Mouse (Mus musculus) MEL (cell line): ENCODE measurements around the gene Rnf44. TPM values are rescaled to one million over a fixed set of nuclear protein-coding genes. Genes with fewer than 3 reads are reported as not detected.
A peak's percentile ranks its signal among the peaks of the same experiment; 100 is the strongest.

Experiments used
- DNase-seq: peaks from one replicate; pipeline ENCODE4 v3.0.0; 2011; ENCODE audit warnings: low read depth, low spot score
- H3K27ac ChIP-seq: 2 replicates; pipeline ENCODE4 v1.5.1; 2012; ENCODE audit warnings: low read depth, mild to moderate bottlenecking, control low read depth, low read length, moderate library complexity; ENCODE audit not compliant: control insufficient read depth
- H3K27me3 ChIP-seq, 2 experiments: fragments of 150-350 bp in 1 of 2; sonication (generic) in 1 of 2; 2 replicates each; pipeline ENCODE4 v1.6.1; 2012; ENCODE audit warnings: low read length in 2 of 2, mild to moderate bottlenecking in 2 of 2, improper control_type of control experiment in 1 of 2, moderate library complexity in 1 of 2; ENCODE audit not compliant: insufficient read depth in 2 of 2, control insufficient read depth in 1 of 2
- H3K36me3 ChIP-seq, 2 experiments: 2 replicates each; pipeline ENCODE4 v1.6.1; 2012 to 2014; ENCODE audit warnings: low read length in 2 of 2, improper control_type of control experiment in 1 of 2, inconsistent platforms in 1 of 2, mild to moderate bottlenecking in 1 of 2; ENCODE audit not compliant: insufficient read depth in 2 of 2, control insufficient read depth in 1 of 2
- H3K4me1 ChIP-seq, 2 experiments: fragments of 150-350 bp in 1 of 2; sonication (generic) in 1 of 2; 2 replicates each; pipeline ENCODE4 v1.6.1; 2012; ENCODE audit warnings: low read length in 2 of 2, improper control_type of control experiment in 1 of 2, mild to moderate bottlenecking in 1 of 2; ENCODE audit not compliant: insufficient read depth in 2 of 2, control insufficient read depth in 1 of 2
- H3K4me3 ChIP-seq, 2 experiments: fragments of 150-350 bp in 1 of 2; sonication (generic) in 1 of 2; 2 replicates each; pipeline ENCODE4 v1.5.1; 2012; ENCODE audit warnings: low read depth in 2 of 2, low read length in 2 of 2, mild to moderate bottlenecking in 2 of 2, moderate library complexity in 2 of 2, control low read depth in 1 of 2, improper control_type of control experiment in 1 of 2; ENCODE audit not compliant: control insufficient read depth in 1 of 2, insufficient read depth in 1 of 2
- H3K79me2 ChIP-seq: 2 replicates; pipeline ENCODE4 v1.6.1; 2012; ENCODE audit warnings: mild to moderate bottlenecking, low read length, moderate library complexity; ENCODE audit not compliant: control insufficient read depth, poor library complexity, insufficient read depth
- H3K9ac ChIP-seq: 2 replicates; pipeline ENCODE4 v1.6.1; 2012; ENCODE audit warnings: low read depth, mild to moderate bottlenecking, control low read depth, low read length, moderate library complexity; ENCODE audit not compliant: control insufficient read depth, poor library complexity, severe bottlenecking
- H3K9me3 ChIP-seq: fragments of 150-350 bp; sonication (generic); replicated peaks from 2 replicates; pipeline ENCODE4 v1.6.1; 2012; ENCODE audit warnings: mild to moderate bottlenecking, low read length, improper control_type of control experiment, moderate library complexity; ENCODE audit not compliant: insufficient read depth
- BHLHE40 ChIP-seq: IDR thresholded peaks from 2 replicates; pipeline ENCODE4 v1.6.1; 2012; ENCODE audit warnings: low read depth, mild to moderate bottlenecking, inconsistent platforms, low read length, improper control_type of control experiment, borderline replicate concordance
- CHD1 ChIP-seq: IDR thresholded peaks from 2 replicates; pipeline ENCODE4 v1.6.1; 2012; ENCODE audit warnings: low read depth, mild to moderate bottlenecking, inconsistent platforms, low read length, improper control_type of control experiment
- CHD2 ChIP-seq: IDR thresholded peaks from 2 replicates; pipeline ENCODE4 v1.6.1; 2011; ENCODE audit warnings: low read length, improper control_type of control experiment
- CTCF ChIP-seq, 3 experiments: IDR thresholded peaks in 2 of 3; conservative IDR thresholded peaks in 1 of 3; 2 replicates each; pipeline ENCODE4 v1.5.1; 2011 to 2012; ENCODE audit warnings: low read length in 3 of 3, low read depth in 2 of 3, mild to moderate bottlenecking in 2 of 3, improper control_type of control experiment in 1 of 3, inconsistent platforms in 1 of 3, mixed read lengths in 1 of 3, moderate library complexity in 1 of 3; ENCODE audit not compliant: control insufficient read depth in 1 of 3, insufficient read depth in 1 of 3, poor library complexity in 1 of 3, severe bottlenecking in 1 of 3
- EP300 ChIP-seq, 2 experiments: IDR thresholded peaks; 2 replicates each; pipeline ENCODE4 v1.6.1; 2011; ENCODE audit warnings: improper control_type of control experiment in 2 of 2, low read length in 2 of 2, low read depth in 1 of 2, mild to moderate bottlenecking in 1 of 2
- ETS1 ChIP-seq: IDR thresholded peaks from 2 replicates; pipeline ENCODE4 v1.6.1; 2012; ENCODE audit warnings: low read depth, mild to moderate bottlenecking, inconsistent platforms, low read length, improper control_type of control experiment, moderate library complexity
- GATA1 ChIP-seq: IDR thresholded peaks from 2 replicates; pipeline ENCODE4 v1.6.1; 2011; ENCODE audit warnings: low read depth, low read length, improper control_type of control experiment
- HCFC1 ChIP-seq: IDR thresholded peaks from 2 replicates; pipeline ENCODE4 v1.6.1; 2012; ENCODE audit warnings: low read depth, mild to moderate bottlenecking, inconsistent platforms, low read length, improper control_type of control experiment, moderate library complexity
- KAT2A ChIP-seq: conservative IDR thresholded peaks from 2 replicates; pipeline ENCODE4 v1.6.1; 2012; ENCODE audit warnings: low read depth, low read length, improper control_type of control experiment, inconsistent platforms
- MAFK ChIP-seq: IDR thresholded peaks from 2 replicates; pipeline ENCODE4 v1.6.1; 2011; ENCODE audit warnings: low read depth, mild to moderate bottlenecking, low read length, improper control_type of control experiment, borderline replicate concordance
- MAX ChIP-seq: IDR thresholded peaks from 2 replicates; pipeline ENCODE4 v1.6.1; 2011; ENCODE audit warnings: low read length, improper control_type of control experiment
- MAZ ChIP-seq: IDR thresholded peaks from 2 replicates; pipeline ENCODE4 v1.6.1; 2012; ENCODE audit warnings: low read depth, mild to moderate bottlenecking, inconsistent platforms, low read length, improper control_type of control experiment
- MEF2A ChIP-seq: IDR thresholded peaks from 2 replicates; pipeline ENCODE4 v1.6.1; 2014; ENCODE audit warnings: low read depth, mild to moderate bottlenecking, inconsistent platforms, low read length, improper control_type of control experiment; ENCODE audit not compliant: poor library complexity, insufficient replicate concordance, severe bottlenecking; ENCODE audit errors: extremely low read depth
- MXI1 ChIP-seq: IDR thresholded peaks from 2 replicates; pipeline ENCODE4 v1.6.1; 2011; ENCODE audit warnings: mild to moderate bottlenecking, low read depth, low read length, improper control_type of control experiment
- MYB ChIP-seq: IDR thresholded peaks from 2 replicates; pipeline ENCODE4 v1.6.1; 2011; ENCODE audit warnings: mild to moderate bottlenecking, low read depth, low read length, improper control_type of control experiment
- MYC ChIP-seq: IDR thresholded peaks from 2 replicates; pipeline ENCODE4 v1.6.1; 2011; ENCODE audit warnings: low read depth, mild to moderate bottlenecking, low read length, improper control_type of control experiment, moderate library complexity
- NELFE ChIP-seq: IDR thresholded peaks from 2 replicates; pipeline ENCODE4 v1.6.1; 2011; ENCODE audit warnings: low read depth, low read length, improper control_type of control experiment
- POLR2AphosphoS2 ChIP-seq: IDR thresholded peaks from 2 replicates; pipeline ENCODE4 v1.6.1; 2011; ENCODE audit warnings: low read length, improper control_type of control experiment
- POLR2AphosphoS5 ChIP-seq: IDR thresholded peaks from 2 replicates; pipeline ENCODE4 v1.6.1; 2012; ENCODE audit warnings: low read depth, borderline replicate concordance, mild to moderate bottlenecking, inconsistent platforms, low read length, moderate library complexity, mixed read lengths
- RCOR1 ChIP-seq: IDR thresholded peaks from 2 replicates; pipeline ENCODE4 v1.6.1; 2012; ENCODE audit warnings: low read depth, mild to moderate bottlenecking, inconsistent platforms, low read length, improper control_type of control experiment
- SIN3A ChIP-seq: IDR thresholded peaks from 2 replicates; pipeline ENCODE4 v1.6.1; 2012; ENCODE audit warnings: low read length, improper control_type of control experiment, inconsistent platforms
- TAL1 ChIP-seq: IDR thresholded peaks from 2 replicates; pipeline ENCODE4 v1.6.1; 2012; ENCODE audit warnings: mild to moderate bottlenecking, inconsistent platforms, low read length, moderate library complexity, mixed read lengths
- TCF12 ChIP-seq: IDR thresholded peaks from 2 replicates; pipeline ENCODE4 v1.6.1; 2014; ENCODE audit warnings: low read depth, mild to moderate bottlenecking, inconsistent platforms, low read length, improper control_type of control experiment, moderate library complexity
- UBTF ChIP-seq: IDR thresholded peaks from 2 replicates; pipeline ENCODE4 v1.6.1; 2012; ENCODE audit warnings: low read depth, mild to moderate bottlenecking, inconsistent platforms, low read length, improper control_type of control experiment, moderate library complexity, borderline replicate concordance; ENCODE audit not compliant: insufficient read depth
- USF1 ChIP-seq: IDR thresholded peaks from 2 replicates; pipeline ENCODE4 v1.6.1; 2014; ENCODE audit warnings: low read depth, mild to moderate bottlenecking, inconsistent platforms, low read length, improper control_type of control experiment, moderate library complexity
- USF2 ChIP-seq, 2 experiments: IDR thresholded peaks; 2 replicates each; pipeline ENCODE4 v1.6.1; 2011 to 2012; ENCODE audit warnings: improper control_type of control experiment in 2 of 2, low read length in 2 of 2, borderline replicate concordance in 1 of 2, inconsistent platforms in 1 of 2, low read depth in 1 of 2, mild to moderate bottlenecking in 1 of 2; ENCODE audit not compliant: insufficient read depth in 1 of 2
- ZC3H11A ChIP-seq: IDR thresholded peaks from 2 replicates; pipeline ENCODE4 v1.6.1; 2012; ENCODE audit warnings: low read depth, mild to moderate bottlenecking, inconsistent platforms, low read length, improper control_type of control experiment
- ZKSCAN1 ChIP-seq: IDR thresholded peaks from 2 replicates; pipeline ENCODE4 v1.6.1; 2012; ENCODE audit warnings: low read depth, mild to moderate bottlenecking, inconsistent platforms, low read length, improper control_type of control experiment, moderate library complexity
- ZMIZ1 ChIP-seq: IDR thresholded peaks from 2 replicates; pipeline ENCODE4 v1.6.1; 2012; ENCODE audit warnings: low read depth, mild to moderate bottlenecking, inconsistent platforms, low read length, improper control_type of control experiment, moderate library complexity
- ZNF384 ChIP-seq: IDR thresholded peaks from 2 replicates; pipeline ENCODE4 v1.6.1; 2012; ENCODE audit warnings: low read depth, mild to moderate bottlenecking, inconsistent platforms, low read length, improper control_type of control experiment
- polyA plus RNA-seq, 2 experiments: library from polyadenylated mRNA; stranded (reverse) in 1 of 2; unstranded in 1 of 2; fragments of >175 nt in 1 of 2; fragments of >200 nt in 1 of 2; gene quantifications; 2 replicates each; pipeline versions ENCODE4 v1.2.1 to v1.2.4; 2012; ENCODE audit warnings: low replicate concordance in 2 of 2, low read depth in 1 of 2; ENCODE audit not compliant: insufficient read length in 2 of 2, insufficient read depth in 1 of 2, missing spikeins in 1 of 2
- total RNA-seq: library from RNA; depleted of rRNA; stranded (reverse); fragments of 300-350 nt; gene quantifications from 2 replicates; pipeline ENCODE4 v1.2.3, GENCODE M21; 2012

Gene Rnf44
- total and polyA plus RNA-seq, 3 experiments: 10.7 to 60.5 TPM; not detected in 1

DNA sequence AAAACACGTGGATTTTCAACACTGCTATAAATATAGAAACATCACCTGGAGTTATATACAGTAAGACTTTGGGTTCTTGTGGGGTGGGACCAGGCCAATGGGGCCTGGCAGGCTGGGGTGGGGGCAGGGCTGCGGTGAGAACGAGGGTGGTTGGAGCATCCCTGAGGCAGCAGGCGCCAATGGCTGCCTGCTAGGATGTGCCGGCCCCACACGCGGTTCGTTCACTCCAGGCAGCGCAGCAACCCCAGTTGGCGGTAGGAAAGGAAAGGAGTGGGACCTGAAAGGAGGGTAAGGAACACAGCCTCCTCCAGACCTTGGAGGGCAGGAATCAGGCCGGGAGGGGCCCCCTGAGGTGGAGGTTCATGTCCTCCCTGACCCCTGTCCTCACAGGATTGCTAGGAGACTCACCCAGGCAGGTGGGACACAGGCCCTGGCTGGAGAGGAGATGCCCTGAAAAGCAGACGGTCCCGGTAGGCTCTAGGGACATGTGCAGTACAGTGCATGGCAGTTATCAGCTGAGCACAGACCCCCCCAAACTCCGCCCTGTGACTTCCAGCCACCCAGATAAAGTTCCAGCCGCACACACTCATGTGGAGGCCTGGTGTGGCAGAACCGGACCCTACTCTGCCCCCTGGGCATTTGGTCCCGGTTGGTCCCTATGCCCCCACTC, 13.4 kb downstream of the Rnf44 start:
- TF ChIP-seq CHD2 (no peak), MAX (no peak), MEF2A (no peak), MYC (0 out of 2 replicates have a peak, but pooled peaks have one; percentile 37), ZNF384 (no peak), EP300 (IDR thresholded peaks at IDR 0.05; ENCODE audit: low read depth in 1 of 2, low read length in 2 of 2) (peak; percentile 26 to 49; a peak in 3 of 4 replicates), MAZ (no peak), USF1 (no peak), UBTF (no peak), ETS1 (no peak), ZMIZ1 (no peak), TCF12 (peak; percentile 44), KAT2A (no peak), RCOR1 (no peak), CTCF (IDR thresholded peaks at IDR 0.05 in 2 of 3, conservative IDR thresholded peaks at IDR 0.05 in 1 of 3; ENCODE audit: control insufficient read depth in 1 of 3, insufficient read depth in 1 of 3, low read depth in 2 of 3, low read length in 3 of 3, poor library complexity in 1 of 3, severe bottlenecking in 1 of 3) (no peak), NELFE (no peak), BHLHE40 (no peak), ZKSCAN1 (no peak), POLR2AphosphoS2 (no peak), TAL1 (peak; percentile 72), MYB (no peak), SIN3A (no peak), HCFC1 (no peak), CHD1 (no peak), MXI1 (no peak), GATA1 (peak; percentile 42; the same call in 1 of the 2 replicates), ZC3H11A (no peak), USF2 (IDR thresholded peaks at IDR 0.05; ENCODE audit: borderline replicate concordance in 1 of 2, insufficient read depth in 1 of 2, low read depth in 1 of 2, low read length in 2 of 2) (no peak), MAFK (no peak), POLR2AphosphoS5 (no peak)
- no peak overlapping the region for H3K27ac ChIP-seq
- peaks cover 11 to 13% of the 10 kb centered on the region in 2 experiments for H3K36me3 ChIP-seq
- no peaks in the 10 kb centered on the region for H3K9me3 ChIP-seq
- H3K4me1 ChIP-seq: peaks cover 2 to 14% of the 10 kb centered on the region in 2 experiments
- DNase-seq: peak; percentile 40
- H3K9ac ChIP-seq: no peak overlapping the region
- no peaks in the 10 kb centered on the region for H3K27me3 ChIP-seq
- H3K4me3 ChIP-seq: no peak overlapping the region
- H3K79me2 ChIP-seq: peaks cover 10% of the 10 kb centered on the region
